9 mouse cellular contexts compared by ENCODE assay signal in the genomic region with DNA sequence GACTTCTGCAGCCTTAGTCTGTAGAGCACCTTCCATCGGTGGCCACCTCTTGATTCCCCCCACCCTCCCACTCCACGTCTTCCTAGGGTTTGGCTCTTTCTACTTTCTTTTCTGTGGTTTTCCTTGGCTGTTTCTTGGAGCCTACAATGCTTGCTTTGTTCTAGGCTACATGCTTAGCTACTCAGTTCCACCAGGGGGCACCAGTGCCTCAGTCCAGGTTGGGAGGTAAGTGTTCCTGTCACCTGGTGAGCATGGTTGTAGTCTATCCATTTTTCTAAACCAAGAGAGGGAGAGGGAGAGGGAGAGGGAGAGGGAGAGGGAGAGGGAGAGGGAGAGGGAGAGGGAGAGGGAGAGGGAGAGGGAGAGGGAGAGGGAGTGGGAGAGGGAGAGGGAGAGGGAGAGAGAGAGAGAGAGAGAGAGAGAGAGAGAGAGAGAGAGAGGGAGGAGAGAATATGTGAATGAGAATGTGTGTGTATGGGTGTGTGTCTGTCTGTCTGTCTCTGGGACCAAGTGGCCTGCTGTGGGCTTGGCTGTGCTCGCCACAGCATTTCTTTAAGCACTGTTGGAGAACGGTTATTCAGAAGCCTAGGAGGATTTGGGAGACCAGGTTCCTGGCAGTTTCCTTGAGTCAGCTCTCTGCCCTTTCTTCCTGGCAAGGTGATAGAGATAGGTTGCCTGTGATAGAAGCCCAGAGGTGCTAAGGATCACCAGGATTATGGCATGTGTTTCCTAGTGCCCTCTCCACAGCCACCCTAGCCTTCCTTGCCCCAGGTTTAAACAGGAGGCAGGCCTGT. TPM values are rescaled to one million over a fixed set of nuclear protein-coding genes. Genes with fewer than 3 reads are reported as not detected.
DNase-seq lines count a peak whose midpoint lies in the region; ATAC-seq lines count a peak whose summit lies in the region.
"Had no signal": no experiment of that assay in that cellular context is flagged by ENCODE, and none has a peak within 500 bp of the region (broad histone marks: within the 10 kb centered on the region; RNA-seq: fewer than 3 reads in every experiment).

No protein-coding gene starts in this region.

- H3K4me3 ChIP-seq in kidney, embryonic 14.5 days (ENCODE audit: low read length) = no peak overlapping the region
- no peak overlapping the region for H3K4me3 ChIP-seq in limb, embryonic 15.5 days
- H3K4me3 ChIP-seq in neural tube, embryonic 12.5 days = no peak overlapping the region
- H3K4me3 ChIP-seq: erythroblast, embryonic 14.5 days had no signal

- peaks cover 34% of the 10 kb centered on the region for H3K36me3 ChIP-seq in kidney, embryonic 14.5 days (ENCODE audit: control insufficient read depth, insufficient read depth, low read length)
- peaks cover 46% of the 10 kb centered on the region for H3K36me3 ChIP-seq in limb, embryonic 15.5 days
- peaks cover 41% of the 10 kb centered on the region for H3K36me3 ChIP-seq in neural tube, embryonic 12.5 days

- WGBS in kidney, embryonic 14.5 days = 44% methylated on average over 4 of the region's 4 CpGs
- WGBS in limb, embryonic 15.5 days = 38% methylated on average over 4 of the region's 4 CpGs
- 52% methylated on average over 4 of the region's 4 CpGs for WGBS in neural tube, embryonic 12.5 days

- no peaks in the 10 kb centered on the region for H3K27me3 ChIP-seq in kidney, embryonic 14.5 days (ENCODE audit: control insufficient read depth, insufficient read depth, low read length)
- H3K27me3 ChIP-seq in limb, embryonic 15.5 days = no peaks in the 10 kb centered on the region
- H3K27me3 ChIP-seq in neural tube, embryonic 12.5 days (replicated peaks) = no peaks in the 10 kb centered on the region

- no peak overlapping the region for H3K4me2 ChIP-seq in kidney, embryonic 14.5 days (replicated peaks; ENCODE audit: low read depth, low read length)
- no peak overlapping the region for H3K4me2 ChIP-seq in limb, embryonic 15.5 days
- no peak overlapping the region for H3K4me2 ChIP-seq in neural tube, embryonic 12.5 days (replicated peaks)

- 0 out of 2 replicates have a peak, but pooled peaks cover 2% of the 10 kb centered on the region for H3K4me1 ChIP-seq in kidney, embryonic 14.5 days (ENCODE audit: control insufficient read depth, insufficient read depth, low read length)
- peaks cover 12% of the 10 kb centered on the region for H3K4me1 ChIP-seq in limb, embryonic 15.5 days
- H3K4me1 ChIP-seq in neural tube, embryonic 12.5 days = peaks cover 8% of the 10 kb centered on the region

- H3K27ac ChIP-seq in kidney, embryonic 14.5 days (ENCODE audit: low read depth, low read length) = no peak overlapping the region
- peak overlapping the region; percentile 17; the same call in 1 of the 2 replicates for H3K27ac ChIP-seq in limb, embryonic 15.5 days
- no peak overlapping the region for H3K27ac ChIP-seq in neural tube, embryonic 12.5 days

- peak; percentile 76 for ATAC-seq in frontal cortex, adult (ENCODE audit: low TSS enrichment)
- peak; percentile 29; the same call in 1 of the 2 replicates for ATAC-seq in kidney, embryonic 14.5 days (ENCODE audit: low FRiP score, low TSS enrichment)
- ATAC-seq in limb, embryonic 15.5 days (ENCODE audit: insufficient number of reproducible peaks, low FRiP score, low TSS enrichment, low read depth) = no peak
- ATAC-seq in neural tube, embryonic 12.5 days (ENCODE audit: low FRiP score, low read depth) = peak; percentile 33; the same call in 1 of the 2 replicates

- H3K9me3 ChIP-seq in kidney, embryonic 14.5 days (ENCODE audit: control insufficient read depth, low read length) = no peaks in the 10 kb centered on the region
- H3K9me3 ChIP-seq in limb, embryonic 15.5 days = no peaks in the 10 kb centered on the region
- no peaks in the 10 kb centered on the region for H3K9me3 ChIP-seq in neural tube, embryonic 12.5 days

- DNase-seq in urinary bladder, adult 18-20 months (ENCODE audit: low spot score in 2 of 2) = peak; percentile 45 to 48
- no peak for DNase-seq in urinary bladder, postnatal 10 days (ENCODE audit: low spot score)
- peak; percentile 91 for DNase-seq in cerebellum, adult 9-10 months
- DNase-seq in thymus, adult 18-20 months = peak; percentile 51 to 67

- H3K9ac ChIP-seq in kidney, embryonic 14.5 days (ENCODE audit: low read depth, low read length) = no peak overlapping the region
- H3K9ac ChIP-seq in limb, embryonic 15.5 days = no peak overlapping the region
- no peak overlapping the region for H3K9ac ChIP-seq in neural tube, embryonic 12.5 days

RNA-seq across cellular contexts. Expression of a gene that starts 23.9 kb away (rescaled TPM):
- 0.46 and 0.61 TPM in 2 replicates for polyA plus RNA-seq in kidney, embryonic 14.5 days (2014; fragmentation: Nextera tagmentation; extraction: Ambion mirVana)
- 0.67 and 1.0 TPM in 2 replicates for polyA plus RNA-seq in limb, embryonic 15.5 days (2015; fragmentation: Nextera tagmentation; extraction: Ambion mirVana)
- polyA plus RNA-seq in neural tube, embryonic 12.5 days (2016; fragmentation: Nextera tagmentation; extraction: Ambion mirVana) = 0.08 TPM in 1 of 2 replicates, not detected in the other
- polyA plus RNA-seq: erythroblast, embryonic 14.5 days had no signal

RNA-seq across cellular contexts. Expression of a gene that starts 26.3 kb away (rescaled TPM):
- polyA plus RNA-seq in kidney, embryonic 14.5 days (2014; fragmentation: Nextera tagmentation; extraction: Ambion mirVana) = 18.9 and 31.7 TPM in 2 replicates
- polyA plus RNA-seq in limb, embryonic 15.5 days (2015; fragmentation: Nextera tagmentation; extraction: Ambion mirVana) = 46.0 and 48.6 TPM in 2 replicates
- 33.8 and 39.2 TPM in 2 replicates for polyA plus RNA-seq in neural tube, embryonic 12.5 days (2016; fragmentation: Nextera tagmentation; extraction: Ambion mirVana)

RNA-seq across cellular contexts. Expression of a gene that starts 37.0 kb away (rescaled TPM):
- not detected in 2 replicates for polyA plus RNA-seq in kidney, embryonic 14.5 days (2014; fragmentation: Nextera tagmentation; extraction: Ambion mirVana)
- not detected in 2 replicates for polyA plus RNA-seq in limb, embryonic 15.5 days (2015; fragmentation: Nextera tagmentation; extraction: Ambion mirVana)
- not detected in 2 replicates for polyA plus RNA-seq in neural tube, embryonic 12.5 days (2016; fragmentation: Nextera tagmentation; extraction: Ambion mirVana)
- polyA plus RNA-seq: erythroblast, embryonic 14.5 days had no signal
